Mouse (Mus musculus): ENCODE measurements around the gene Rbm24. TPM values are rescaled to one million over a fixed set of nuclear protein-coding genes. Genes with fewer than 3 reads are reported as not detected.

The Rbm24 gene
- polyA plus RNA-seq, 1 experiment: 0.27 TPM

DNA sequence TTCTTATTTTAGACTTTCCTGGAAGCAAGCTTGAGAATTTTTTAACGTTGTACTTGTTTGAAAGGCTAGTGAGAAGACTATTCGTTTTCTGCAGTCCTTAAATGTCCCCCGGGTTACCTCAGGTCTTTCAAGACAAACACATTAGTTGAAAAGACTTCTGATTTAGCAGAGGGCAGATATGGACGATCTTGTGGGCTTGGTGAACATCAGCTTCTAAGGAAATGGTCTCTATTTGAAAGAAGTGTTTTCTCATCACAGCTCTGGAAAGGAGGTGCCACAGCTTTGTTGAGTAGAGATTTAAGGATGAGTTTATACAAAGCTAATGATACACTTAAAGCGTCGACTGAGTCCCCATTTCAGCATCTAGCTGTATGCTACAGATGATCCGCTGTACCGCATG is 6.1 kb downstream of the Rbm24 start:
- H3K79me2 ChIP-seq (ENCODE audit: control insufficient read depth, insufficient read depth): no peaks in the 10 kb centered on the region
- TF ChIP-seq MYOD1 (IDR thresholded peaks at IDR 0.05; ENCODE audit: control insufficient read depth, insufficient read length, low read depth) (no peak), CTCF (IDR thresholded peaks at IDR 0.05; ENCODE audit: control insufficient read depth, insufficient read depth, insufficient read length) (no peak), USF1 (IDR thresholded peaks at IDR 0.05; ENCODE audit: low read depth) (no peak), CEBPB (IDR thresholded peaks at IDR 0.05; ENCODE audit: low read depth) (no peak), MYOG (IDR thresholded peaks at IDR 0.05; ENCODE audit: control insufficient read depth, extremely low read depth, insufficient read length) (no peak), FOSL1 (IDR thresholded peaks at IDR 0.05; ENCODE audit: insufficient read depth, low read length, poor library complexity, severe bottlenecking) (no peak), MAX (IDR thresholded peaks at IDR 0.05) (no peak)
- H3K4me3 ChIP-seq (ENCODE audit: insufficient read depth, poor library complexity, severe bottlenecking): no peak overlapping the region
- no peaks in the 10 kb centered on the region for H3K79me3 ChIP-seq (ENCODE audit: low read depth)
- H3ac ChIP-seq (ENCODE audit: control insufficient read depth, insufficient read length, low read depth): no peak overlapping the region
- H3K27me3 ChIP-seq (ENCODE audit: control insufficient read depth, insufficient read depth, insufficient read length): no peaks in the 10 kb centered on the region
- no peaks in the 10 kb centered on the region for H3K36me3 ChIP-seq (ENCODE audit: control insufficient read depth, insufficient read depth)

DNA sequence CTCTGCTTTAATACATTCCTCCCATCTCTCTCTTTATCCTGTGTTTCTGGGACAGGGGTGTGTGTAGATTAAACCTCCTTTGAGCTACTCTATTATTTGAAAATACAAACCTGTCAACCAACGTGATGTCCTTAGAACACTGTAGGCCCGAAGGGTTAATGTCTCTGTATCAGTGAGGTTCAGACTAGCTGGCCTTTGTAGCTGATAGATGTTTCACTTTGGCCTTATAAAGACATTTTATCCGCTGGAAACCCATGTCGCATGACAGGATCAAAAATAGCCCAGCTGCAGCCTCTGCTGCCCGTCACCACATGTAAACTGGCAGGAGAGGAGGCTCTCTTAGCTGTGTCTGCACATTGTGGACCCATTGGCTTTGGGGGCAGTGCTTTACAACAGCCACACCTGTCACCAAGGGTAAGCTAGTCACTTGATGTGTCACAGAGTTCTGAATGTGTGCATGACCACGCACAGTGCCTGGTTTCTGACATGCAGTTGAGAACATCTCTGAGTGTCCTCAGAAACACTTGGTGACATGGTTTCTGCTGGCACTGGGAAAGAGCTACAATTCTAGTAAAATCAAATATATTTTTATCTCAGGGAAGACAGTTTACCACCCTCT is 8.5 kb downstream of the Rbm24 start:
- no peaks in the 10 kb centered on the region for H3K79me3 ChIP-seq (ENCODE audit: low read depth)
- no peak for TF ChIP-seq CTCF (IDR thresholded peaks at IDR 0.05; ENCODE audit: control insufficient read depth, insufficient read depth, insufficient read length)
- no peak for TF ChIP-seq FOSL1 (IDR thresholded peaks at IDR 0.05; ENCODE audit: insufficient read depth, low read length, poor library complexity, severe bottlenecking)
- TF ChIP-seq MYOD1 (IDR thresholded peaks at IDR 0.05; ENCODE audit: control insufficient read depth, insufficient read length, low read depth): no peak
- no peak for TF ChIP-seq USF1 (IDR thresholded peaks at IDR 0.05; ENCODE audit: low read depth)
- no peak for TF ChIP-seq MAX (IDR thresholded peaks at IDR 0.05)
- no peak for TF ChIP-seq MYOG (IDR thresholded peaks at IDR 0.05; ENCODE audit: control insufficient read depth, extremely low read depth, insufficient read length)
- TF ChIP-seq CEBPB (IDR thresholded peaks at IDR 0.05; ENCODE audit: low read depth): no peak
- no peaks in the 10 kb centered on the region for H3K79me2 ChIP-seq (ENCODE audit: control insufficient read depth, insufficient read depth)

DNA sequence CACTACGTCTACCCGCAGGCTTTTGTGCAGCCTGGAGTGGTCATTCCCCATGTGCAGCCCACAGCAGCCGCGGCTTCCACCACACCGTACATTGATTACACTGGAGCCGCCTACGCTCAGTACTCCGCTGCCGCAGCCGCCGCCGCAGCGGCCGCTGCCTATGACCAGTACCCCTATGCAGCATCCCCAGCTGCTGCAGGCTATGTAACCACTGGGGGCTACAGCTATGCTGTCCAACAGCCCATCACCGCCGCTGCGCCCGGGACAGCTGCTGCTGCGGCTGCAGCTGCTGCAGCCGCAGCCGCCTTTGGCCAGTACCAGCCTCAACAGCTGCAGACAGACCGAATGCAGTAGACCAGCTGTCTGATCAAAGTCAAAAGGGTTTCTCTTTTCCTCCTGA is 10.7 kb downstream of the Rbm24 start:
- no peak for TF ChIP-seq FOSL1 (IDR thresholded peaks at IDR 0.05; ENCODE audit: insufficient read depth, low read length, poor library complexity, severe bottlenecking)
- no peak for TF ChIP-seq USF1 (IDR thresholded peaks at IDR 0.05; ENCODE audit: low read depth)
- H3K79me3 ChIP-seq (ENCODE audit: low read depth): no peaks in the 10 kb centered on the region
- H3K4me3 ChIP-seq (ENCODE audit: insufficient read depth, poor library complexity, severe bottlenecking): no peak overlapping the region
- no peak overlapping the region for H3ac ChIP-seq (ENCODE audit: control insufficient read depth, insufficient read length, low read depth)
- H3K79me2 ChIP-seq (ENCODE audit: control insufficient read depth, insufficient read depth): no peaks in the 10 kb centered on the region
- no peaks in the 10 kb centered on the region for H3K36me3 ChIP-seq (ENCODE audit: control insufficient read depth, insufficient read depth)
- H3K27me3 ChIP-seq (ENCODE audit: control insufficient read depth, insufficient read depth, insufficient read length): no peaks in the 10 kb centered on the region

More for the DNA sequence above, 8.5 kb downstream of the Rbm24 start:
- H3ac ChIP-seq (ENCODE audit: control insufficient read depth, insufficient read length, low read depth): no peak overlapping the region
- no peak overlapping the region for H3K4me3 ChIP-seq (ENCODE audit: insufficient read depth, poor library complexity, severe bottlenecking)
- H3K36me3 ChIP-seq (ENCODE audit: control insufficient read depth, insufficient read depth): no peaks in the 10 kb centered on the region
- H3K27me3 ChIP-seq (ENCODE audit: control insufficient read depth, insufficient read depth, insufficient read length): no peaks in the 10 kb centered on the region

DNA sequence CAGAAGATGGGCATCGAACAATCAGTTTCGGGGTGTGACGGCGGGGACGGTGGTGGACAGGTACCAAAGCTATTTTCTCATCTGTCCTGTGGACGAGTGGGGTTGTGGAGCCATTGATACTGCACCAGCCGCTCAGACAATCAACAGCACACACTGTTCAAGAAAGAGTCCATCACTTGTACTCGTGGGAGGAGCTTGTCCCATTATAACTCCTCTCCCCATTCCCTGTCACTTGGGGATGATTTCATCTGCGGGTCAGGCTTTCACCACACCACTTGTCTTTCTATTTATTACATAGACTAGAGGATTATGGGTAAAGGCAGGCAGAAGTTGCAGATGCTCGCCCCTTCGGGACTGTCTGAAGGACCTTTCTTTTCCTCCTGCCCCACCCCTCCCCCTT is 11.6 kb downstream of the Rbm24 start:
- Histone ChIP-seq H3K79me2 (ENCODE audit: control insufficient read depth, insufficient read depth) (no peaks in the 10 kb centered on the region), H3ac (ENCODE audit: control insufficient read depth, insufficient read length, low read depth) (no peak overlapping the region), H3K4me3 (ENCODE audit: insufficient read depth, poor library complexity, severe bottlenecking) (no peak overlapping the region), H3K79me3 (ENCODE audit: low read depth) (no peaks in the 10 kb centered on the region), H3K36me3 (ENCODE audit: control insufficient read depth, insufficient read depth) (no peaks in the 10 kb centered on the region), H3K27me3 (ENCODE audit: control insufficient read depth, insufficient read depth, insufficient read length) (no peaks in the 10 kb centered on the region)
- TF ChIP-seq USF1 (IDR thresholded peaks at IDR 0.05; ENCODE audit: low read depth): no peak
- TF ChIP-seq MAX (IDR thresholded peaks at IDR 0.05): no peak
- TF ChIP-seq FOSL1 (IDR thresholded peaks at IDR 0.05; ENCODE audit: insufficient read depth, low read length, poor library complexity, severe bottlenecking): no peak
- no peak for TF ChIP-seq CEBPB (IDR thresholded peaks at IDR 0.05; ENCODE audit: low read depth)
- TF ChIP-seq MYOD1 (IDR thresholded peaks at IDR 0.05; ENCODE audit: control insufficient read depth, insufficient read length, low read depth): no peak
- no peak for TF ChIP-seq CTCF (IDR thresholded peaks at IDR 0.05; ENCODE audit: control insufficient read depth, insufficient read depth, insufficient read length)
- TF ChIP-seq MYOG (IDR thresholded peaks at IDR 0.05; ENCODE audit: control insufficient read depth, extremely low read depth, insufficient read length): no peak

DNA sequence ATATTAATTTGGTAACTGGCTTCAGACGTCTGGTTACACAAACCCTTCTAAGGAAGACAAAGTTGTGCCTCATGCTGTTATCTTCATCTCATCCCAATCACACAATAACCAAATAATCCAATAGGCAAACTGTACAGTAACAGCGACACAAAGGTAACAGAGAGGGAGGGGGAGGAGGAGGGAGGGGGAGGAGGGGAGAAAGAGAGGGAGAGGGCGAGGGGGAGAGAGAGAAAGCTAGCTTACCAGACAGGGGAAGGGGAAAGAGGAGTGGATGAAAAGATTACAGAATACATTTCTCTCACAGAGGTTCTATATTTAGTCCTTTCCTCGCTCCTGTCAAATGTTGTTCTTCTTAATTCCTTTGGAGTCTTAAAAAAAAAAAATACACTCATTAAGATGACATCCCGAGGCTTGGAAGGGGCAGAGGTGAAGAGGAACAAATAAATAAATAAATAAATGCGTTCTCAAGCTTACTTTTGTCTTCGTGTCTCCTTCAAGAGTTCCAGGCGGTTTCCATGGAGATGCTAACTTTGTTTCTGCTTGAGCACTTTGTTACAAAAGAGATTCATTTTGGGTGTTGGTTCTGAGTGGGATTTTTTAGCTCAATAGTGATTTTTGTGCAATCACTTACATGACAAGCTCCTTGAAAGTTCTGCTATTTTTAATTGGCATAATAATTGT is 15.8 kb downstream of the Rbm24 start:
- no peaks in the 10 kb centered on the region for H3K36me3 ChIP-seq (ENCODE audit: control insufficient read depth, insufficient read depth)
- TF ChIP-seq CEBPB (IDR thresholded peaks at IDR 0.05; ENCODE audit: low read depth) (no peak), CTCF (IDR thresholded peaks at IDR 0.05; ENCODE audit: control insufficient read depth, insufficient read depth, insufficient read length) (no peak), FOSL1 (IDR thresholded peaks at IDR 0.05; ENCODE audit: insufficient read depth, low read length, poor library complexity, severe bottlenecking) (no peak), USF1 (IDR thresholded peaks at IDR 0.05; ENCODE audit: low read depth) (no peak), MAX (IDR thresholded peaks at IDR 0.05) (no peak), MYOD1 (IDR thresholded peaks at IDR 0.05; ENCODE audit: control insufficient read depth, insufficient read length, low read depth) (no peak), MYOG (IDR thresholded peaks at IDR 0.05; ENCODE audit: control insufficient read depth, extremely low read depth, insufficient read length) (no peak)
- no peak overlapping the region for H3K4me3 ChIP-seq (ENCODE audit: insufficient read depth, poor library complexity, severe bottlenecking)
- no peaks in the 10 kb centered on the region for H3K79me2 ChIP-seq (ENCODE audit: control insufficient read depth, insufficient read depth)
- no peaks in the 10 kb centered on the region for H3K27me3 ChIP-seq (ENCODE audit: control insufficient read depth, insufficient read depth, insufficient read length)
- H3K79me3 ChIP-seq (ENCODE audit: low read depth): no peaks in the 10 kb centered on the region
- H3ac ChIP-seq (ENCODE audit: control insufficient read depth, insufficient read length, low read depth): no peak overlapping the region
